ENCODE assay signal across 1 mouse cellular context in the genomic region with DNA sequence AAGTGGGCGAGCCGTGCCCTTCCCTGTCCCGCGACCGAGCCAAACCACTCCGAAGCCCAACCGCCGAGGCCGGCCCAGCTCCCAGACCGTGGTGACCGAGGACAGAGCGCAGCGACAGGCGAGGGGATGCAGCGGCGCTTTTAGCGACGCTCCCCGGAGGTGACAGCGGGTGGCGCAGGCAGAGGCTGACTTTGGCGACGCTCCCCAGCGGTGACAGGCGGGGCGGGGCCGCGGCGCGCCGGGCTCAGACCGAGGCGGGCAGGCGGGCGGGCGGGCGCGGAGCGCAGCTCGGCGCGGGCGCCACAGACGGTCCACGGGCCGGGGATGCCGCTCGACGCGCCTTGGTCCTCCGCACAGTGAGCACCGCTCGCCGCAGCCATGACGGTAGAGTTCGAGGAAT.
TF ChIP-seq lines count a peak whose summit lies in the region.

No protein-coding gene starts in this region.

TF ChIP-seq in MEL, 35 proteins besides CTCF, POLR2A, EP300 and RAD21 (continued from another document):
- no peak for TF ChIP-seq BHLHE40 (IDR thresholded peaks at IDR 0.05; ENCODE audit: borderline replicate concordance, low read depth, low read length)
- no peak for TF ChIP-seq MXI1 (IDR thresholded peaks at IDR 0.05; ENCODE audit: low read depth, low read length)
- no peak for TF ChIP-seq ETS1 (IDR thresholded peaks at IDR 0.05; ENCODE audit: low read depth, low read length)
- TF ChIP-seq CHD2 (IDR thresholded peaks at IDR 0.05; ENCODE audit: low read length): no peak
- no peak for TF ChIP-seq SMC3 (IDR thresholded peaks at IDR 0.05; ENCODE audit: low read depth, low read length)
- no peak for TF ChIP-seq ZKSCAN1 (IDR thresholded peaks at IDR 0.05; ENCODE audit: low read depth, low read length)
